Mouse (Mus musculus) neural tube, embryonic 14.5 days (tissue): Measurements from ENCODE around the gene Alg5. TPM values are rescaled to one million over a fixed set of nuclear protein-coding genes. Genes with fewer than 3 reads are reported as not detected.
"Not testable (repeated sequence)": the region's sequence is repeated elsewhere in the genome, so short reads cannot be mapped to it uniquely, and the experiment has no call there.

Source experiments
- ATAC-seq: fragments of 200-750 bp; cut with Nextera tagmentation; 2 replicates; pipeline ENCODE4 v1.8.0; 2017; ENCODE audit warnings: low read depth, mild to moderate bottlenecking, moderate TSS enrichment, moderate library complexity
- H3K27ac ChIP-seq: fragments of 300-500 bp; sonication (generic); 2 replicates; pipeline ENCODE4 v1.5.1; 2014; ENCODE audit warnings: low read depth, mild to moderate bottlenecking, control low read depth, low read length, moderate library complexity, mixed read lengths
- H3K27me3 ChIP-seq: fragments of 300-500 bp; sonication (generic); 2 replicates; pipeline ENCODE4 v1.6.1; 2014; ENCODE audit warnings: low read length; ENCODE audit not compliant: control insufficient read depth, insufficient read depth
- H3K36me3 ChIP-seq: fragments of 300-500 bp; sonication (generic); 2 replicates; pipeline ENCODE4 v1.6.1; 2014; ENCODE audit warnings: low read length, mixed read lengths; ENCODE audit not compliant: control insufficient read depth, insufficient read depth
- H3K4me1 ChIP-seq: fragments of 300-500 bp; sonication (generic); 2 replicates; pipeline ENCODE4 v1.6.1; 2014; ENCODE audit warnings: low read length; ENCODE audit not compliant: control insufficient read depth, insufficient read depth
- H3K4me2 ChIP-seq: fragments of 300-500 bp; sonication (generic); 2 replicates; pipeline ENCODE4 v1.6.1; 2014; ENCODE audit warnings: mild to moderate bottlenecking, low read depth, low read length, control low read depth
- H3K4me3 ChIP-seq: fragments of 300-500 bp; sonication (generic); 2 replicates; pipeline ENCODE4 v1.5.1; 2014; ENCODE audit warnings: low read depth, low read length, control low read depth, mixed read lengths
- H3K9ac ChIP-seq: fragments of 300-500 bp; sonication (generic); replicated peaks from 2 replicates; pipeline ENCODE4 v1.6.1; 2014; ENCODE audit warnings: low read depth, mild to moderate bottlenecking, control low read depth, low read length, mixed read lengths
- H3K9me3 ChIP-seq: fragments of 300-500 bp; sonication (generic); 2 replicates; pipeline ENCODE4 v1.6.1; 2016; ENCODE audit warnings: low read length; ENCODE audit not compliant: control insufficient read depth
- WGBS: fragments of 180-500 bp; shearing (Covaris S2); extraction: QIAGEN DNeasy Blood & Tissue Kit; methylation state at CpG from one replicate; pipeline ENCODE4 v1.1.7; 2014; 5-methylcytosine and 5-hydroxymethylcytosine counted together
- polyA plus RNA-seq: library from polyadenylated mRNA; unstranded; fragments of >200 nt; fragmentation: Nextera tagmentation; extraction: Ambion mirVana; gene quantifications from 2 replicates; pipeline ENCODE4 v1.2.1, GENCODE M21; 2014

Alg5 gene
- polyA plus RNA-seq: 50.9 and 51.9 TPM in 2 replicates

- Histone ChIP-seq H3K4me2 (peak within 1 kb of the TSS; percentile 75), H3K27ac (peak within 1 kb of the TSS; percentile 94), H3K9me3 (no peaks in the 10 kb centered on the region), H3K36me3 (no peaks in the 10 kb centered on the region), H3K4me3 (peak within 1 kb of the TSS; percentile 76), H3K27me3 (no peaks in the 10 kb centered on the region), H3K4me1 (peaks cover 8% of the 10 kb centered on the region; the same call in 1 of the 2 replicates), H3K9ac (peak within 1 kb of the TSS; percentile 72)
- under 1% methylated on average over 50 of the region's 65 CpGs for WGBS
- peak; percentile 96 for ATAC-seq
Observed at GRCm38 (mm10) chr3:54735247-54736046, at the start of gene Alg5, which contains the start of gene Exosc8. Gene Alg5, plus strand, starts transcription at chr3:54735539. Gene Exosc8, minus strand, starts transcription at chr3:54735393.

- Histone ChIP-seq H3K4me2 (no peak overlapping the region), H3K27me3 (no peaks in the 10 kb centered on the region), H3K27ac (no peak overlapping the region), H3K4me3 (no peak overlapping the region), H3K9me3 (no peaks in the 10 kb centered on the region), H3K36me3 (no peaks in the 10 kb centered on the region), H3K9ac (no peak overlapping the region), H3K4me1 (no peaks in the 10 kb centered on the region)
- ATAC-seq: no peak
- WGBS: 73% methylated on average over 2 of the region's 2 CpGs
Observed at GRCm38 (mm10) chr3:54687245-54687644, 48.1 kb upstream of the Alg5 start.

GRCm38 (mm10) chr3:54689091-54689490, 46.2 kb upstream of the Alg5 start:
- no peaks in the 10 kb centered on the region for H3K9me3 ChIP-seq

GRCm38 (mm10) chr3:54692202-54693055, 42.9 kb upstream of the Alg5 start, which contains the start of gene Supt20:
Gene Supt20, plus strand, starts transcription at chr3:54692807.
- Histone ChIP-seq H3K4me1 (no peaks in the 10 kb centered on the region), H3K27ac (peak within 1 kb of the TSS; percentile 24; the same call in 1 of the 2 replicates), H3K4me3 (peak within 1 kb of the TSS; percentile 61), H3K4me2 (peak within 1 kb of the TSS; percentile 75), H3K27me3 (no peaks in the 10 kb centered on the region), H3K9me3 (no peaks in the 10 kb centered on the region), H3K9ac (peak within 1 kb of the TSS; percentile 52), H3K36me3 (peaks cover 7% of the 10 kb centered on the region; the same call in 1 of the 2 replicates)
- ATAC-seq: peak; percentile 100
- WGBS: 2% methylated on average over 65 of the region's 65 CpGs

More at GRCm38 (mm10) chr3:54689091-54689490, 46.2 kb upstream of the Alg5 start:
- H3K36me3 ChIP-seq: no peaks in the 10 kb centered on the region
- no peak overlapping the region for H3K4me2 ChIP-seq
- H3K4me1 ChIP-seq: no peaks in the 10 kb centered on the region
- 63% methylated on average over 2 of the region's 2 CpGs for WGBS
- H3K27ac ChIP-seq: no peak overlapping the region
- H3K9ac ChIP-seq: no peak overlapping the region
- ATAC-seq: no peak
- no peak overlapping the region for H3K4me3 ChIP-seq
- no peaks in the 10 kb centered on the region for H3K27me3 ChIP-seq

- Histone ChIP-seq H3K9me3 (no peaks in the 10 kb centered on the region), H3K27ac (peak overlapping the region; percentile 24; the same call in 1 of the 2 replicates), H3K27me3 (no peaks in the 10 kb centered on the region), H3K4me1 (no peaks in the 10 kb centered on the region), H3K9ac (peak overlapping the region; percentile 52), H3K4me3 (peak overlapping the region; percentile 61), H3K4me2 (peak overlapping the region; percentile 43), H3K36me3 (peaks cover 7% of the 10 kb centered on the region; the same call in 1 of the 2 replicates)
- under 1% methylated on average over 8 of the region's 8 CpGs for WGBS
- no peak; the same call in none of the 2 replicates for ATAC-seq
Observed at GRCm38 (mm10) chr3:54693056-54693415, 42.3 kb upstream of the Alg5 start.

GRCm38 (mm10) chr3:54699759-54700301, 35.5 kb upstream of the Alg5 start:
- WGBS: 88% methylated on average over 5 of the region's 5 CpGs
- Histone ChIP-seq H3K27ac (no peak overlapping the region), H3K4me1 (no peaks in the 10 kb centered on the region), H3K36me3 (peaks cover 19% of the 10 kb centered on the region), H3K4me3 (no peak overlapping the region), H3K9me3 (no peaks in the 10 kb centered on the region), H3K4me2 (no peak overlapping the region), H3K9ac (no peak overlapping the region), H3K27me3 (no peaks in the 10 kb centered on the region)
- ATAC-seq: no peak

GRCm38 (mm10) chr3:54704106-54704505, 31.2 kb upstream of the Alg5 start:
- not testable (repeated sequence) for H3K27me3 ChIP-seq, H3K9me3 ChIP-seq, ATAC-seq, H3K4me1 ChIP-seq, H3K27ac ChIP-seq, H3K4me2 ChIP-seq, H3K4me3 ChIP-seq, H3K9ac ChIP-seq
- WGBS: 98% methylated on average over 8 of the region's 8 CpGs
- H3K36me3 ChIP-seq: peaks cover 36% of the 10 kb centered on the region

GRCm38 (mm10) chr3:54708972-54709371, 26.4 kb upstream of the Alg5 start:
- H3K27ac ChIP-seq: no peak overlapping the region
- no peaks in the 10 kb centered on the region for H3K4me1 ChIP-seq
- H3K4me2 ChIP-seq: no peak overlapping the region
- H3K9ac ChIP-seq: no peak overlapping the region
- no peak overlapping the region for H3K4me3 ChIP-seq
- no peak for ATAC-seq
- no peaks in the 10 kb centered on the region for H3K27me3 ChIP-seq
- H3K9me3 ChIP-seq: no peaks in the 10 kb centered on the region
- H3K36me3 ChIP-seq: peaks cover 44% of the 10 kb centered on the region
- 92% methylated on average over 9 of the region's 9 CpGs for WGBS
